Mouse (Mus musculus) ES-Bruce4 (cell line): Measurements from ENCODE around the gene Pnpo. TPM values are rescaled to one million over a fixed set of nuclear protein-coding genes. Genes with fewer than 3 reads are reported as not detected.

Experiments
- H3K27ac ChIP-seq: 2 replicates; pipeline ENCODE4 v1.5.1; 2012; ENCODE audit warnings: low read length, inconsistent platforms; ENCODE audit not compliant: insufficient read depth
- H3K27me3 ChIP-seq: 2 replicates; pipeline ENCODE4 v1.6.1; 2012; ENCODE audit warnings: mild to moderate bottlenecking, low read length, inconsistent platforms; ENCODE audit not compliant: control insufficient read depth, poor library complexity, insufficient read depth, severe bottlenecking
- H3K36me3 ChIP-seq: 2 replicates; pipeline ENCODE4 v1.6.1; 2012; ENCODE audit warnings: inconsistent platforms, mild to moderate bottlenecking, low read length, moderate library complexity; ENCODE audit not compliant: control insufficient read depth, poor library complexity, insufficient read depth, severe bottlenecking
- H3K4me1 ChIP-seq: one replicate; pipeline ENCODE4 v1.8.1; 2011; ENCODE audit warnings: low read length; ENCODE audit not compliant: control insufficient read depth, insufficient read depth
- H3K4me3 ChIP-seq: 2 replicates; pipeline ENCODE4 v1.5.1; 2011; ENCODE audit warnings: low read depth, mild to moderate bottlenecking, low read length
- H3K9ac ChIP-seq: 2 replicates; pipeline ENCODE4 v1.6.1; 2012; ENCODE audit warnings: low read depth, mild to moderate bottlenecking, inconsistent platforms; ENCODE audit not compliant: poor library complexity, severe bottlenecking
- H3K9me3 ChIP-seq: replicated peaks from 2 replicates; pipeline ENCODE4 v1.6.1; 2012; ENCODE audit warnings: mild to moderate bottlenecking, low read length, inconsistent platforms; ENCODE audit not compliant: control insufficient read depth, poor library complexity, insufficient read depth, severe bottlenecking
- CTCF ChIP-seq: IDR thresholded peaks from one replicate; pipeline ENCODE4 v1.8.1; 2011; ENCODE audit warnings: low read depth, low read length
- EP300 ChIP-seq: IDR thresholded peaks from 2 replicates; pipeline ENCODE4 v1.6.1; 2011; ENCODE audit warnings: low read depth, low read length; ENCODE audit not compliant: insufficient read depth
- POLR2A ChIP-seq: IDR thresholded peaks from one replicate; pipeline ENCODE4 v1.8.1; 2011; ENCODE audit warnings: low read length; ENCODE audit not compliant: insufficient read depth
- polyA plus RNA-seq: library from polyadenylated mRNA; stranded (reverse); fragments of >200 nt; gene quantifications from 2 replicates; pipeline ENCODE4 v1.2.4, GENCODE M21; 2011; ENCODE audit warnings: low read depth; ENCODE audit not compliant: missing spikeins, insufficient read depth, insufficient read length

The Pnpo gene
- polyA plus RNA-seq, 1 experiment, result 23.6 TPM

GRCm38 (mm10) chr11:96919003-96919402 is 24.8 kb downstream of the Pnpo start:
- no peak overlapping the region for H3K27ac ChIP-seq
- no peaks in the 10 kb centered on the region for H3K36me3 ChIP-seq
- TF ChIP-seq CTCF (no peak), EP300 (no peak), POLR2A (no peak)
- no peaks in the 10 kb centered on the region for H3K4me1 ChIP-seq
- H3K9me3 ChIP-seq, result no peaks in the 10 kb centered on the region
- no peak overlapping the region for H3K9ac ChIP-seq
- no peak overlapping the region for H3K4me3 ChIP-seq
- no peaks in the 10 kb centered on the region for H3K27me3 ChIP-seq

GRCm38 (mm10) chr11:96917415-96917814 is 26.4 kb downstream of the Pnpo start:
- Histone ChIP-seq H3K4me1 (no peaks in the 10 kb centered on the region), H3K27ac (no peak overlapping the region)

GRCm38 (mm10) chr11:96916885-96917396 is 26.8 kb downstream of the Pnpo start:
- no peak for TF ChIP-seq EP300
- no peak for TF ChIP-seq POLR2A
- TF ChIP-seq CTCF, result no peak
- peaks cover 2% of the 10 kb centered on the region for H3K36me3 ChIP-seq
- no peaks in the 10 kb centered on the region for H3K4me1 ChIP-seq
- no peaks in the 10 kb centered on the region for H3K9me3 ChIP-seq
- H3K27ac ChIP-seq, result peak overlapping the region; percentile 45; the same call in 1 of the 2 replicates
- H3K9ac ChIP-seq, result peak overlapping the region; percentile 41
- no peak overlapping the region for H3K4me3 ChIP-seq
- H3K27me3 ChIP-seq, result no peaks in the 10 kb centered on the region

More at GRCm38 (mm10) chr11:96917415-96917814, 26.4 kb downstream of the Pnpo start:
- TF ChIP-seq CTCF (no peak), POLR2A (no peak), EP300 (no peak)
- H3K9me3 ChIP-seq, result no peaks in the 10 kb centered on the region
- no peaks in the 10 kb centered on the region for H3K36me3 ChIP-seq
- H3K9ac ChIP-seq, result peak overlapping the region; percentile 41; the same call in 1 of the 2 replicates
- H3K27me3 ChIP-seq, result no peaks in the 10 kb centered on the region
- no peak overlapping the region for H3K4me3 ChIP-seq

GRCm38 (mm10) chr11:96916044-96916884 is 27.5 kb downstream of the Pnpo start, which contains the start of gene Cdk5rap3:
TSS of gene Cdk5rap3 (minus strand) at chr11:96916496.
- Histone ChIP-seq H3K4me1 (no peaks in the 10 kb centered on the region), H3K27ac (peak within 1 kb of the TSS; percentile 45), H3K9ac (peak within 1 kb of the TSS; percentile 70), H3K27me3 (no peaks in the 10 kb centered on the region), H3K9me3 (no peaks in the 10 kb centered on the region), H3K4me3 (peak within 1 kb of the TSS; percentile 82), H3K36me3 (peaks cover 8% of the 10 kb centered on the region)
- TF ChIP-seq POLR2A (peak; percentile 12), EP300 (0 out of 2 replicates have a peak, but pooled peaks have one; percentile 49), CTCF (peak; percentile 76)

GRCm38 (mm10) chr11:96912682-96913081 is 31.1 kb downstream of the Pnpo start:
- no peak overlapping the region for H3K27ac ChIP-seq
- peaks cover 2% of the 10 kb centered on the region for H3K4me1 ChIP-seq
- TF ChIP-seq POLR2A (no peak), CTCF (no peak), EP300 (no peak)
- no peaks in the 10 kb centered on the region for H3K9me3 ChIP-seq
- H3K4me3 ChIP-seq, result no peak overlapping the region
- no peaks in the 10 kb centered on the region for H3K27me3 ChIP-seq
- H3K36me3 ChIP-seq, result peaks cover 36% of the 10 kb centered on the region
- H3K9ac ChIP-seq, result no peak overlapping the region

GRCm38 (mm10) chr11:96910003-96910402 is 33.8 kb downstream of the Pnpo start:
- no peak for TF ChIP-seq POLR2A
- TF ChIP-seq CTCF, result peak; percentile 76
- Histone ChIP-seq H3K9me3 (no peaks in the 10 kb centered on the region), H3K27me3 (no peaks in the 10 kb centered on the region), H3K4me3 (no peak overlapping the region), H3K4me1 (peaks cover 2% of the 10 kb centered on the region), H3K9ac (no peak overlapping the region), H3K27ac (no peak overlapping the region), H3K36me3 (peaks cover 46% of the 10 kb centered on the region)
